Mouse (Mus musculus) spleen, postnatal 14 days (tissue): ENCODE data around the gene E330034G19Rik.
A peak's percentile ranks its signal among the peaks of the same experiment; 100 is the strongest.
"Not testable (repeated sequence)": the region's sequence is repeated elsewhere in the genome, so short reads cannot be mapped to it uniquely, and the experiment has no call there.

Experiments used
- DNase-seq, 2 experiments: peaks; one replicate each; pipeline ENCODE4 v3.0.0; 2021 to 2022; ENCODE audit warnings: low spot score in 2 of 2

E330034G19Rik gene

GRCm38 (mm10) chr14:24292914-24293313 lies at the start of gene E330034G19Rik:
TSS of gene E330034G19Rik (plus strand) at chr14:24293214.
- DNase-seq: no peak

GRCm38 (mm10) chr14:24244330-24245176 lies 48.5 kb upstream of the E330034G19Rik start:
- no peak for DNase-seq

DNA sequence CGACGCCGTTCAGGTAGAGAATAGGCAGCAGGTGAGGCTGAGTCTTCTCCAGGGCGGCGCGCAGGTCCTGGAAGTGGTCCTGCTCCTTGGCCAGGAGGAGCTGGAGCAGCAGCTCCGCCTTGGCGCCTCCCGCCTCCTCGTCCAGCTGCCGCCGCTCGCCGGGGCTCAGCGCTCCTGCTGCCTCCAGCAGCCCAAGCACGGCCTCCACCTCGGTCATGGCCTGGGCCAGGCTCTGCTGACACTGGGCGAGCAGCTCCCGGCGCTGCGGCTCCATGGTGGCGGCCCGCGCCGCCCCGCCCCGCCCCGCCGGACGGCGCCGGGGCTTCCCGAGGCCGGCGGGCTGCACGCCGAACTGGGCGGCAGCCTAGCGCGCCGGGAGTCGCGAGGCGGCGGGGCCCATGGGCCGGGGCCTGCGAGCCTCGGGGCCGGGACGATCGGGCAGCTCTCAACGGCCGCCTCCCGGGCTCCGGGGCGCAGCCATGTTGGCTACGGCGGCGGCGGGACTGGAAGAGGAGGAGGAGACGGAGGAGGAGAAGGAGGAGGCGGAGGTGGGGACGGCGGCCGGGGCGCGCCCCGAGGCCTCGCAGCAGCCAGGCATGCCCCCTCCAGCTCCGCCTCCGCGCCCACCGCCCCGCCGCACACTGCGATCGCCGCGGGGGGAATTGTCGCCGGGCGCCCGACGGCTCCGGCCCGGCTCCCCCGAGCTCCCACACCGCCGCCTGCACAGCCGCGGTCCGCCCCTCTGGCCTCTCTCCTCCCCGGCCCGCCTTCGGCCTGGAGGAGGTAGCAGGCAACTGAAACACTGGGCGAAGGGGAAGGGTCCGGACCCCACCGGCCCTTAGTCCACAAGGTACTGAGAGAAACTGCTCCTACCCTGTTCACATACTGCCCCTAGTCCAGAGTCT lies 47.6 kb upstream of the E330034G19Rik start, which contains the start of gene Dlg5:
Dlg5 (minus strand) TSS at position 744 of the 905 bp plus-strand sequence.
- no peak for DNase-seq

DNA sequence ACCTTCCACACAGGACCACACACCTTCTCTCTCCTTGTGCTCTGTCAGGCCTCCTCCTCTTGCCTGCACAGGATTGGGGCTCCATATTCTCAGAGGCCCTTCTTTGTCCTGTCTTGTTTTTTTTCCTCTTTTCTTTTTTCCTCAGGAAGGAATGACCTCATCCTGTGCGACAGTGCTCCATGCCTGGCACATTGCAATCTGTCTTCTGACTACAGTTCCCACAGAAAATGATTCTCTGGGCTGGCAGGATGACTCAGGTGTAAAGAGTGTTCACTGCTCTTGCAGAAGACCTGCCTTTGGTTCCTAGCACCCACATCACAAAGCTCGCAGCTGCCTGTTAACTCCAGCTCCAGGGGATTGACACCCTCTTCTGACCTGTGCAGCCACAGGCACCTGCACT lies 43.1 kb upstream of the E330034G19Rik start:
- DNase-seq: no peak

- DNase-seq: no peak
Measured at GRCm38 (mm10) chr14:24251326-24251725, 41.7 kb upstream of the E330034G19Rik start.

DNA sequence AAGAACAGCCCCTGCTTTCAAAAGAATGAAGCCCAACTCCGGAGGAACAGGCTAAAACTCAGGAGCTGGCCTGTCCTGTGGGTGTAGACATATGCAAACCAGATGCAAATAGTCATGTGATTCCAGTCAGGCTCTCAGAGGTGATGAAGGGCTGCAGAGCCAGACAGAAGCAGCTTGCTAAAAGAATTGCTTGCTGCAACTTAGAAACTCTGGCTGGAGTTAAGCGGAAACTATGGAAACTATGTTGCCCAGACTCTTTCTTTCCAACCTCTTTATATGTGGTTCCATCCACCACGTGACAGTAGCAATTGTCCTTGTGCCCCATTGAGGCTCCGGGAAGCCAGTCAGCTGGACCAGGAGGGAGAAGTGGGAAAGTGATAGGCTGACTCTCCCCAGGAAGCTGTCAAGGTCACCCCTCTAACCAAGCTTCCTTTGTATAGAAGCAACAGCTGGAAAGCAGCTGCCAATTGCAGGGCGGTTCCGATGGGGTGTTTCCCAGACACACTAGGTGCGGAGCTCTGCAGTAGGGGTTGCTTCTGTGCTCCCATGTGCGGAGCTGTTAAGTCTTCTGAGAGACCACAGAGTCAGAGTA lies 39.3 kb upstream of the E330034G19Rik start:
- no peak for DNase-seq

GRCm38 (mm10) chr14:24255956-24256355 lies 37.1 kb upstream of the E330034G19Rik start:
- DNase-seq: no peak

GRCm38 (mm10) chr14:24260391-24260790 lies 32.6 kb upstream of the E330034G19Rik start:
- DNase-seq: no peak

GRCm38 (mm10) chr14:24262382-24262781 lies 30.6 kb upstream of the E330034G19Rik start:
- no peak for DNase-seq

GRCm38 (mm10) chr14:24262915-24263314 lies 30.1 kb upstream of the E330034G19Rik start:
- DNase-seq: no peak

DNA sequence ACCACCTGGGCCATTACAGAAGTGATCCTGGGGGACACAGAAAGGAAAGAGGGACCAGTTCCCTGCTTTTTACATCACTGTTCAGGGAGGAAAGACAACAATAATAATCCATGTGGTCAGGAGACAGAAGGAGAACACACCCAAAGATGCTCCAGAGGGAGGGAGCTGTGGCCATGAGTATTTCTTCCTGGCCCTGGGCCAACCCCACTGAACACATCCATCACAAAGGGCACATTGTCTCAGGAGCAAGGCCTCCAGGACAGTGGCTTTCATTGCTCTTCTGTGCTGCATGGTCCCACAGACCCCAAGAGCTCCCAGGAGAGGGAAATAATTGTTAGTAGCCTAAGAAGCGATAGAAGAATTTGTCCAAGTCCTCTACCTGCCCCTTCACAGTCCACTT lies 23.4 kb upstream of the E330034G19Rik start:
- DNase-seq: no peak

GRCm38 (mm10) chr14:24273575-24273974 lies 19.4 kb upstream of the E330034G19Rik start:
- no peak for DNase-seq

DNA sequence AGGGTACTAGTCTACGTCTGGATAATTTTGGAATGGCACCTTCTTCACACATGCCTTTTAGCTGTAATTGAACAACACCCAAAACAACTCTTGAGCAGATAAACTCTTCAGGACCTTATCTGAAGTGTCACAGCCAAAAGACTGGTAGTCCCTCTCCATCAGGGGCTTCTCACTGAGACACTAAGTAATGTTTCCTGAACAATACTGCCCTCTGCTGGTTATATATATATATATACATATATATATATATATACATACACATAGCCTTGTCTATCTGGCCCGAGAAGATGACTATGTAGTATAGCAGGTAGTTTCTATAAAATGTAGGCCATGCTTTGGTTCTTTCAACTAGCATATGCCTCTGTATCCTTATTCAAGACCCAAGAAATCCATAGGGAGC lies 17.5 kb upstream of the E330034G19Rik start:
- no peak for DNase-seq

DNA sequence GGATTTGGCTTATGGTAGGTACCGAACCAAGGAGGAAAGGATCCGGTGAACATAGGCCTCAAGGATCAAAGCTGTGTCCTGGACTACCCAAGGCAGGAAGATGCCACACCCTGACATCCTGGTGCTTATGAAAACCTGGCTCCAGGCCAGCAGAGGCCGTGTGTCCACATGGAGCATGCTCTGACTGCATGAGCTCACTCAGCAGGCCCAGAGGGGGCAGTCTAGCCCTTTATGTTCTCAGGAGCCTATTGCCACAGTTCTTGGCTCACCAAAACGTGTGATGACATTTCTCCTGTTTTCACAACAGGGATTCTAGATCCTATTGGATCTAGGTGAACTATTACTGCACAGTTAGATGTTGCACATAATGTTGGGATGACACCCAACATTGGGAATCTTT lies 11.7 kb upstream of the E330034G19Rik start:
- DNase-seq: no peak

- DNase-seq: no peak
Measured at GRCm38 (mm10) chr14:24282276-24282675, 10.7 kb upstream of the E330034G19Rik start.

GRCm38 (mm10) chr14:24286136-24286535 lies 6.9 kb upstream of the E330034G19Rik start:
- DNase-seq: no peak

GRCm38 (mm10) chr14:24290726-24291125 lies 2.3 kb upstream of the E330034G19Rik start:
- no peak for DNase-seq

DNA sequence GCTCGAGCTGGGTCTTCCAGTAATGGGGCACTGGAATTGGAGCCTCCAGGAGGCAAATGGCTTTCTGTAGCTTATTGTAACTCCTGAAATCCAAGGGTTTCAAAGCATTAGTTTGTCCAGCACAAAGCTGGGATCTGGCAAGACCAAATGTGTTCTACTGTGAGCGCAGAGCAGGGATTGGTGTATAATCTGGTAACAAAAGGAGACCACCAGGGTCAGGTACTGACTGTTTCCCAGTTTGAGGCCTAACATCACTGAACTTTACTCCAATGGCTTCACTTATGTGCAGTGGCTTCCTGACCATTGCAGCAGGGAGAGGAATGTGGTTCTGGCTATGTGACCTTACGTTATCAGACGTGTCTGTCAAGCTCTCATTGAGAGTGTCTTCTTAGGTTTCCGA lies 617 bp downstream of the E330034G19Rik start:
- DNase-seq: no peak

DNA sequence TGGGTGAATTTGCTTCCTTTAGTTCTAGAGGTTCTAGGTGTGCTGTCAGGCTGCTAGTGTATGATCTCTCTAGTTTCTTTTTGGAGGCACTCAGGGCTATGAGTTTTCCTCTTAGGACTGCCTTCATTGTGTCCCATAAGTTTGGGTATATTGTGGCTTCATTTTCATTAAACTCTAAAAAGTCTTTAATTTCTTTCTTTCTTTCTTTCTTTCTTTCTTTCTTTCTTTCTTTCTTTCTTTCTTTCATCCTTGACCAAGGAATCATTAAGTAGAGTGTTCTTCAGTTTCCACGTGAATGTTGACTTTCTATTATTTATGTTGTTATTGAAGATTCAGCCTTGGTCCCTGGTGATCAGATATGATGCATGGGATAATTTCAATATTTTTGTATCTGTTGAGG lies 9.1 kb downstream of the E330034G19Rik start:
- not testable (repeated sequence) for DNase-seq

- DNase-seq: no peak
Measured at GRCm38 (mm10) chr14:24306667-24307066, 13.7 kb downstream of the E330034G19Rik start.

DNA sequence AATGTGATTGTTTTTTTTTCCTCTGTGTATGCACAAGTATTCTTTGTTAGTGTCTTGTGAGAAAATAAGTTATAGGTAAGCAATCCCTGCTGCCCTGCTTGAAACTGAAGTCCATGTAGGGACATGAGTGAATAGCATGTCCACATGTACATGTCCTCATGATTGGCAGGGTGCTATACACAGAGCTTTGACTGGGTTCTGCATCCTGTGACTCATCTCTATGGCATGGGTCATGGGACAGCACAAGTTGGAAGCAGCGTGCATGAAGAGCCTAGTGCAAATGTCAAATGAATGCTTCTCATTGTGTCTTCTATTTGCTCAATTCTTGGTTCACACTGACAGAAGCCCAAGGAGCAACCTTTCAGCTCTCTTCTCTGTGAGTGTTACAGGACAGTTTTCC lies 14.1 kb downstream of the E330034G19Rik start:
- no peak for DNase-seq

DNA sequence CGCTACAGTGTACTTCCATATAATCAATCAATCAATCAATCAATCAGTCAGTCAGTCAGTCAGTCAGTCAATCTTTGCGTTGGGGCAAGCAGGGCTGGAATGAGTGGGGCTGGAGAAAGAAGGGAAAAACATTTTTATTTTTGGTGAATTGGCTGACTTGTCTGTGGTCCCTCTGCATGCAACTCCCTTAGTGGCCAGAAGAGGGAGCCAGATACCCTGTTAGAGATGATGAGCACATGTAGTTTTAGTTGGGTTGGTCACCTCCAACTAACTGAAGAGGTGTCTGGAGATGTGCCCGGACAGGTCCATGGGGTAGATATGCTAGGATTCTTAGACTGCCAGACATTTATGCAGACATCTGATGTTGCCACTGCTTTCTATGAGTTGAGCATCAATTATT lies 18.1 kb downstream of the E330034G19Rik start:
- DNase-seq: peak in 1 of 2 experiments; percentile 26
